Mouse (Mus musculus) layer of hippocampus, postnatal 25 days (tissue): ENCODE measurements around the gene Sept10. TPM values are rescaled to one million over a fixed set of nuclear protein-coding genes. Genes with fewer than 3 reads are reported as not detected.
A peak's percentile ranks its signal among the peaks of the same experiment; 100 is the strongest.

ENCODE experiments used
- DNase-seq, 2 experiments: peaks; one replicate each; pipeline ENCODE4 v3.0.0; 2022; ENCODE audit warnings: mixed read lengths in 2 of 2, low spot score in 1 of 2; ENCODE audit errors: extremely low spot score in 1 of 2
- total RNA-seq, 2 experiments: library from RNA; stranded (reverse); gene quantifications; 2 replicates each; pipeline ENCODE4 v1.2.3; 2021

Sept10 gene
- total RNA-seq, 2 experiments from 2014 or later: 7.8 to 8.2 TPM

DNA sequence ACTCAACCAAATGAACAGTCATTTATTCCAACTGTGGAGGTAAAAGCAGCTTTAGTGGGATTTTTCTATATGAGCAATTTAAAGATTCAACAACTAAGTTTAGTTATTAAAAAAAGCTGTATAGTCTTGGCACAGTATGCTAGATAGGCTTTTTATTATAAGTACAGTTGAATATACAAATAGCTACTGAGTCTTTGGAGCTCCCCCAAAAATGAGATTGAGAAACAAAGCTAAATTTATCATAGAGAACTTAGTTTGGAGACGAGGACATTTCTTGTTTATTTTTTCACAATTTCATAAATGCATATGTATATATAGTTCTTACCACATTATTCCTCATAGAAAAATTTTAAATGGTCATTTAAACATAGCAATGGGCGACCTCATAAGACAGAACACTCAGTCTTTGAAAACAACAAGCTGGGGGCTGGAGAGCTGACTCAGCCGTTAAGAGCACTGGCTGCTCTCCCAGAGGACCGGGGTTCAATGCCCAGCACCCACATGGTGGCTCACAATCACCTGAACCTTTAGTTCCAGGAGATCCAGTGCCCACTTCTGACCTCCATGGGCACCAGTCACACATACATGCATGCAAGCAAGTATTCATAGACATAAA is 7.7 kb upstream of the Sept10 start:
- DNase-seq: no peak

DNA sequence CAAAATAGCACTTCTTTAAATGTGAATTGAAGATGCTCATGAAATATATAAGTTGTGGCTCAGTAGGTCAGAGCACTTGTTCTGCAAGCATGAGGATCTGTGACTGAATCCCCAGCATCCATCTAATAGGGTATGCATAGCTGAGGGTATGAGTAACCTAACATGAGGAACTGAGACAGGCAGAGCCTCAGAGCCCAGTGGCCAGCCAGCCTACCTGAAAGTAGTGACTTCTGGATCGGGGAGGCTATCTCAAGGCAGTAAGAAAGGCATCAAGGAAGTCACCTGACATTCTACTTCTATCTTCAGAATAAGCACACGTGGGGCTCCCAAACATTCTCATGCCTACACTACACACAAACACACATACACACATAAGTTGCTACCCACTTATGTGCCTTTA is 3.5 kb upstream of the Sept10 start:
- no peak for DNase-seq

DNA sequence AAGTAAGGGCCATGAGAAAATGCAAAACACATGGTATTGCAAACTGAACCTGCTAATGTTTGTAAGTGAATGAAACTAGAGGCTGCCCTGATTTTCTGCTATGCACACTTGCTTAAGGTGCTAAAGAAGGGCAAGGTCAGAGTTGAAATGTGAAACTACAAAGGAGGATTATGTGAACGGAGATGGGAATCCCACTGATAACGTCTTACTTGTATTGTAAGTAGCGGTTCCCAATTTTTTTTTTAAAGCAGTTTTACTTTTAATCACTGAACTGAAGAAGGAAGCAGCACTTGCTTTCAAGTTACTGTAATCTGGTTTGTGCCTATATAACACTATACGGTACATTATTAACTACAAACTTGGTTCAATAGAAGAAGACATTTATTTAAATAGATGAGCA is 2.2 kb upstream of the Sept10 start:
- DNase-seq: no peak

DNA sequence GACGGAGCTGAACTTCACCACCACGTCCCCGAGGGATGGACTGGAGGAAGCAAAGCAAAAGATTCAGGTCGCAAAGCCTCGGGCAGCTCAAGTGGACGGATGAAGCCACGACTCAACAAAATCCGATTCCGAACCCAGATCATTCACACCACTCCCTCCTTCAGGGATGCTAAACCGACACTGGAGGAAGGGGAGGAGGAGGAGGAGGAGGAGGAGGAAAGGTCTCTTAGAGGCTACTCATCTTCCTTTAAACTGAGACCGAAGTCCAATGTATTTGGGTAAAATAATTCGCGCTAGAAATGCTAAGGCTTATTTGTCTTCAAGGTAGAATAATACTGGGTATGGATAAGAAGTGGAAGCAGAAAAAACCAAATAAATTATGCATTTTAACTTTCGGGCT is 1.7 kb upstream of the Sept10 start:
- no peak for DNase-seq

DNA sequence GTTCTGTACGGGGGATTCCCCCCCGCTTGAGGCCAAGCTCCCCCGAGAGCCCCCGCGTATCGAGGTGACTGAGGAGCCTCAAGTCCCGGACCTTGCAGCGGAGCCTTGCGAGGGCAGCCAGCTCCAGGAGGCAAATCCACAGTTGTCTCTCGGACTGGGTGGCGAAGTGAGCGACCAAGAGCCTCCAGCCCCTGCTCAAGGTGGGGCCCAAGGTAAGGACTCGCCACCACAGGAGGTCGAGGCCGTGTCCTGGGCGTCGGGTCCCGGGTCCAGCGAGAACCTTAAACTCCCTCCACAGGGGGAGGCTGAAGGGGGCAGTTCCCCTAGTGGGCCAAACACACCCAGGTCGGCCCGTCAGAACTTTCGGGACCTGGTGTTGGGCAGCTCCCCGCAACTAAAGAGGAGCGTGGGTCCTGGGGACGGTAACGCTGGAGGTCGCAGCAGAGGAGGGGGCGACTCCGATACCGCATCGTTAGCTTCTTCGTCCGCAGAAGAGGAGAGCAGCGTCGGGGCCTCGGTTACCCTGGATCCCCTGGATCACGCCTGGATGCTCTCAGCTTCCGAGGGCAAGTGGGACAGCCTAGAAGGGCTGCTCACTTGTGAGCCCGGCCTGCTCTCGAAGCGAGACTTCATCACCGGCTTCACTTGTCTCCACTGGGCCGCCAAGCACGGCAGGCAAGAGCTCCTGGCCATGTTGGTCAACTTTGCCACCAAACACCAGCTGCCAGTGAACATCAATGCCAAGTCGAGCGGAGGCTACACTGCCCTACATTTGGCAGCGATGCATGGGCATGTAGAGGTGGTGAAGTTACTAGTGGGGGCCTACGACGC is 839 bp upstream of the Sept10 start:
- DNase-seq: peak; percentile 13 to 16

DNA sequence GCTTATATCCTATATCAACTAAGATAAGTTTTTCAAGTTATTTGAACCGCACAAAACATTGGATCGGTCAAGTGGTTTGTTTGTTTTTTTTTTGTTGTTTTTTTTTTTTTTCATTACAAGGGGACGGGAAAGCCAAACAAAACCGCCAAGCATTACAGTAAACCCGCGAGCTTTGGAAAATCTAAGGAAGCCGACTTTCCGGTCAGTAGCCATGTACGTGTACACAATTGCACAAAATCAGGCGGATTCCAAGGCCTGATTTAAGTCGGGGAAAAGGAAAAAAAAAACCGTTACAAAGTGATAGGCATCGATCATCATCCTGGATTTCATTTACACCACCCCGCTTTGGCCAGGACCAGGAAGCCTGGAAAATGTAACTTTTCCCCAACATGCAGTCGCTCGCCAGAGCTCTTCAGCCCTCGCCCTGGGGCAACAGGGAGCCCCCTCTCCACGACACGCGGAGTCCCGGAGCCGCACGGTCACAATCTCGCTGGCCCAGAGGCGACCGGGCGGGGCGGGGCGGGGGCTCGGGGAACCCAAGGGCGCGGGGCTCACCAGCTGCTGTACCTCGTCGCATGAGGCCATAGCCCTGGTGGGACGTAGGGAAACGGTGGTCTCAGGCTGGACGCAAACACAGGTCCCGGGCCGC is 699 bp downstream of the Sept10 start:
- peak in 1 of 2 experiments; percentile 10 for DNase-seq

DNA sequence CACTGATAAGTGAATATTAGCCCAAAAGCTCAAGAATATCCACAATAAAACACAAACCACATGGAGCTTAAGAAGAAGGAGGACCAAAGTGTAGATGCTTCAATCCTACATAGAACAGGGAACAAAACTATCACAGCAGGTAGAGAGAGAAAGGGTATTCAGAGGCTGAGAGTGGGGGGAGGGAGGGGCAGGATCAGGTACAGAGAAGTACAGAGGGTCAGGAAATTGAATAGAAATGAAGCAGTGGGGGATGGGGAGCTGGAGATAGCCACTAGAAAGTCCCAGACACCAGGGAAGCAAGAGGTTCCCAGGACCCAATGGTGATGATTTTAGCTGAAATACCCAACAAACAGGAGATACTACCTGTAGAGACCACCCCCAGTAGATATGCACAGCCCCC is 21.6 kb downstream of the Sept10 start:
- no peak for DNase-seq

DNA sequence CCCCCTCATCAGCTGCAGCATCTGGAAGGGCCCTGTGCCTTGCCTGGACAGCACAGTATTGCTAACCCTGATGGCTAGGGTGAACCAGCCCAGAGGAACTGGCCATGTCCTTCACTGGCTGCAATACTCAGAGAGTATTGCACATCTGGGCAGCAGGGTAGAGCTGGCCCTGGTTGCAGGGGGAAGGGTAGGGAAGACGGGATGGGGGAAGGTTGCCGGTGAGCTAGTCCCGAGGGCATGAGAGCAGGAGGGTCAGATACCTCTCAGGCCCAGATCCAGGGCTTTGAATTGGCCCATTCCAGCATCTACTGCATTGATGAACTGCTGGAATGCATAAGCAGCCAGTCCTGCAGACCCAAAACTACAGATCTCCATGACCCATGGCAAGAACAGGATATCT is 24.9 kb downstream of the Sept10 start:
- no peak for DNase-seq

DNA sequence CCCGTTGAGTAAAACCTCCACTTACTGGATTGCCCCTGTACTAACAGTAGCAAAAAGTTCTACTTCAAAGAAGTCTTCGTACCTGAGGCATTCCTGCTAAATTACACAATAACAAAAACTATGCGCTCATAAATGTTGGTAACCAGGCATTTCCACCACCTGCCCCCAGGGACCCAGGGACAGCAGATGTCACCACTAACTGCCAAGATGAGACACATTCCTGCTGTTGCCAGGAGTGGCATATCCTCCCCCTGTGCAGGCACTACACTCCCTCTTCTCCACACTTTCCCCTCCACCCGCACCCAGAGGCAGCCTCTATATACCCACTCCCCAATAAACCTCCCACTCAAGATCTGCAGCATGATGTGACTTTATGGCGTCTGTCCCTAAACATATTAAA is 26.8 kb downstream of the Sept10 start:
- no peak for DNase-seq

DNA sequence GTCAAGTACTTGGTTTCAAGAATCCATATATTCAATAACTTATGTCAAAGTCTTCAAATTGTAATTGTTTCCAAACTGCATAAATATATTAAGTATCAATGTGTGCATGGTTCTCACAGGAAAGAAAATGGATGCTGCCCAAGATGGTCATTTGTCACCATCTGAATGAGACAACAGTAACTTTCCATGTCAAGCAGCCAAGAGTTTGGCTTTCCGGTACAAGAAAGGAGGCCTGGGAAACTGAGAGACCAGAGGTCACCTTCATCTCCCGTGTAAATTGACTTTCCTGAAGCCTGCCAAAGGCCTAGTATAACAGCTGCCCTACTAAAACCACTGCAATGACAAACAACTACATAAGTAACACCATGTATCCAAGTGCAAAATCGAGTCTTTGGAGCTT is 39.3 kb downstream of the Sept10 start:
- DNase-seq: no peak

DNA sequence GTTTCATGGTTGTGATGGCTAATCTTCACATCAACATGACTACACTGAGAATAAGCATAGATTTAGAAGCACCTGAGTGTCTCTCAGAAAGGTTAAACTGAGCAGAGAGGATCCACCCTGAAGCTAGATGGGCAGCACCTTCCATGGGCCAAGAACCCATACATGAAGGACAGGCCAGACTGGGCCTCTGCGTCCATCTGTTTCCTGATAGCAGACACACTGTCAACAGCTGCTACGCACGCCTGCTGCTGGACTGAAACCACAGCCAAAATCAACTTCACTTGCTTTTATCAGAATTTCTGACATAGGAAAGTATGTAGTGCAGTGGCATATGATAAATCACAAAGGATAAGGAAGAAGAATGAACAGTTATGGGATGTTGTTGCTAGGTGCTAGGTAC is 42.0 kb downstream of the Sept10 start:
- DNase-seq: no peak

DNA sequence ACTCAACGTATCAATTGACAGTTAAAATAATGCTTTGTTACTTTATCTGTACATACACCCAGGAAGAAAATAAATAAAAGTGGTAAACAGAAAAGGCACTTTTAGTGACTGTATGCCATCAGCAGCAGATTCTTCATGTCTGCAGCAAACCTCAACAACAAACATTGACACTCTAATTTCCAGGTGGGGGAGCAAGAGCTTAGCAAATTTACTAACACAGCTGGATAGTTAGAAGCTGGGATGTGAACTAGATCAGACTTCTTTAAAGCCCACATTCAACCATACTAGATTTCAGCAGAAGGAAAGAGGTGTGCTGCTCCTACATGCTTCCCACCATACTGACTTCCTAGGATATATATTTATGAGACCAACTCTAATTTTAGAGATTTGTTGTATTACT is 49.1 kb downstream of the Sept10 start:
- no peak for DNase-seq

DNA sequence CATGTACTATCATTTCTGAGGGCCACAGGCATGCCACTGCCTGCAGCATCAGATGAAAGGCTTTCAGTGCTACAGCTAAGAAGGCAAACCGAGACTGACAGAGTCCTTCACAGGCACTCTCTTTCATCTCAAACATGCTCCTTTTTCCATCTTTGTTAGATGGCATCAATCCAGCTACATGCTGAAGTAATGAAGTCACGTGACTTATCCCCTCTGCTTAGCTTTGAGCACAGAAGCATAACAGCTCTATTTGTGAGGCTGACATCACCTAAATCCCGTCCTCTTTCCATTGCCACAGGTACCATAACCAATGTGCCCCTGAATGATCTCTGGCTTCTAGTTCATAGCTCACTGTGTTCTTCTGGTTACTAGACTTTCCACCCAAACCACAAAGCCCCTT is 50.6 kb downstream of the Sept10 start:
- DNase-seq: no peak

DNA sequence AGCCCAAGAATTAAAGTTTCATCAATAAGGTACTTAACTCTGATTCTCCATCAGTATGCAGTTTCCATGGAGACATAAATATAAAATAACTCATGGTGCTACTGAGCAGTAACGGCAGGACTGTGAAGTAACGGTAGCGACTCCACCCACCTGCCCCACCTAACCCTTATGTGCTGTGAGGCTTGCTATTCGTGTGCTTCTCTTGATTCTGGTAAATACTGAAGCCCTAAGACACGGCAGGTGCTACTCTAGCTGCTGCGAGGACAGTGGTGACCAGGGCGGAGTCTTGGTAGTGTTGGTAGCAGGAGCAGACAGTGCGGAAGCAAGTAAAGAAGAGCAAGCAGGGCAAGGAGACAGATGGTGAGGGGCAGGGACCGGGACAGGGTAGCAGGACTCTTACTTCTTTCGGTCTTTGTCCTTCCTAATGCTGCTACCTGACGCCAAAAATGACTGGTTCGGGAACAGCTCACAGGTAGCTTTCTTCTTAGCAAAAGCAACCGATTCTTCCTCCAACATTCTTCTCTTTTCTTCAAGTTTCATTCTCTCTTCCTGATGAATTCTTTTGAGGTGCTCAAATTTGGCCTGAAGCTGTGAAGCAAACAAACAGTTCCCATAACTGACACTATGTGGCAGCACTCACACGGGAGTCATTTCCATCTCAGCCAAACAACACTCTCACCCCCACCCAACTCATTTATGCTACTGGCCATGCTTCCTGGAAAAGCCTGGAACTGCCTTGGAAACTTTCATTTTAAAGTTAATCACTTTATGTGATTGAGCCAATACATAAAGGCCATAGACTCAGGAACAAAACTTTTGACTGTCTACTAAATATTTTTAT is 55.3 kb downstream of the Sept10 start:
- DNase-seq: peak in 1 of 2 experiments; percentile 59

DNA sequence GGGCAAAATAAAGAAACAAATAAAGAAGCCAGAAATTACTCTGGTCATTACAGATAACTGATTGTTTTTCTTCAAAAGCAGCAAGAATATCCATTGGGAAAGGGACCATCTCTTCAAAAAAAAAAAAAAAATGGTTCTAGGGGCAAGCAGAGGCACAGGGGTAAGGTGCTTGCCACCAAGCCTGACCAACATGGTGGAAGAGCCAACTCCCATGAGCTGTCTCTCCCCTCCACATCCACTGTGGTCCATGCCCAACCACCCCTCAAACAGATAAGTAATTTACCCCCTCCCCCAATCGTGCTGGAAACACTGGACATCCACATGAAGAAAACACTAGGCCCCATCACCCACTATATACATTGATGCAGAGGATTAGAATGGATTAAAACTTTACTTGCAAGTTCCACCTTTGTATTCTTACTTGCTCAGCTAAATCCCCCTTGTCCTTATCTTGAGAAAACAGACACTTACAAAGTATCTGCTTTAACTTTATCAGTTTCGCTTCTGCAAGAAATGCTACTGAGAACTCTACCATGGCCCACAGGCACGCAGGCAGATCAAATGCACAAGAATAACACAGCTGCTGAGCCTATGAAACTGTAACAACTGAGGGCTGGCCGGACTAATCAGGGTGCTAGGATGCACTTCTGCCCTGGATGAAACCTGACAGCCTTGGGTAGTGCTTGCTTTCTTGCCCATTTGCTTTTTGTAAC is 59.3 kb downstream of the Sept10 start:
- DNase-seq: no peak

DNA sequence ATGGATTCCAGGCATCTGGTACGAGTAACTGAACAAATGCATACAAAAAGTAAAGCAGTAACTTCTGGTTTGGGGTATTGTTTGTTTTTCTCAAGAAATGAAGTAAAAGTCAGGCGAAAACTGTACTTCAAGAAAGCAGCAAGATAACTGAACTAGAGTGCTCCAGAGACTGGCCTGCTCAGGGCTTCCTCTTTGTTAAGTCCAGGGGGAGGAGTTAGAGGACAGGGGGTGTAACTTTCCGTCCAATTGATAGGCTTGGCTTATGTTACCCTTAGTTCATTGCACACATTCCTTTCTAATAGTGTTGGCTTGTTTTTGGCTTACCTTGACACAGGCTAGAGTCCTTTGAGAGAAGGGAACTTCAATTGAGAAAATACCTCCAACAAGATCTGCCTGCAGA is 63.0 kb downstream of the Sept10 start:
- DNase-seq: no peak

DNA sequence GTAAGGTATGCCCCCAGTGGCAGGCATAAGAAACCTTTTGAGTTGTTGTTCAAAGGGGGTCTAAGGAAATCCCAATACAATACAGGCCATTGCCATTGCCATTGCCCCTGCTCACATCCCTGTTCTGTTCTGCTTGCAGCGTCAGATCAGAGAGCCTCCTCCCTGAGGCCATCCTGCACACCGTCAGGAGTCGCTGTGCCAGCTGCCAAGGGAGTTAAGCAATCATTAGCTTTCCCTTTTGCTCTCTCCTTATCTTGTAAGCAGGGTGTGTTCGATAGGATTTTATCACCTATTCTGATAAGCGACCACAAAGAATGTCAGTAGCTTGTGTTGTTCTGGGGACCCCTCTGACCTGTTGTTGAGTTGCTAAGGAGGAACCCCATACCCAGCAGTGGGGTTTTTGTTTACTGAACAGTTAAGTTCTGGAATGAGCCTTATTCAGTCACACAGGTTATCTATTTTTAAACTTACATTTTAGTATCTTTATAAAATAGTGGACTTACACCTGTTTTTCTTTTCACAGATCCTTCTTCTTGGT is 69.0 kb downstream of the Sept10 start:
- no peak for DNase-seq

DNA sequence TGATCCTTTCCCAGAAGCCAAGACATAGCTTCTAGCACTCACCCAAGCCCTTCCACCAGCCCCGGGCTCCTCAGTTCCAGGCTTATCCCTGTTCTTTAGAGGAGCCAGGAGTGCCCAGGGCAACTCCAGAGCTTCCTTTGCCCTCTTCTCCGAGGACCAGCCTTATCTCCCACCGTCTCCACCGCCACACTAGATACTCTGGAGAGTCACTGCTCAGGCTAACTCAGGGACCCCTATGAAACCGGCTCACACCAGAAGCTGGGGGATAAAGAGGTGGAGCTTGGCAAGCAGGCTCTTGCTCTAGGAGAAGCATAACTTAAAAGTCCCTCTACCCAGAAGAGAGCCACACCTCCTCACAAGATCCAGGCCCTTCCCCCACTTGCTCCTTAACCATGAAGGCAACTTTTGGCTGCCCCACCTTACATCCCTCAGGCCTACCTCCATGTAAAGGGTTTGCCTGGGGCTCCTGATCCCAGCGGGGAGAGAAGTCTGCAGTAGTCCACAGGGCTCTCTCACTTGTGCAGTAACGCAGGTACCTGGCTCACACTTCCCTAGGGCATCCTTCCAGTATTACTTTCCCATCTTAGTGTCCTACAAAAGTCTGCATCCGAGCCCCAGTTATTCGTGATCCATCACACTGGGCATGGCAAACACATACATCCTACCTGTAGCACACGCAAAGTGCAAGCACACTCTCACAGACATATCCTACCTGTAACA is 70.5 kb downstream of the Sept10 start:
- no peak for DNase-seq

DNA sequence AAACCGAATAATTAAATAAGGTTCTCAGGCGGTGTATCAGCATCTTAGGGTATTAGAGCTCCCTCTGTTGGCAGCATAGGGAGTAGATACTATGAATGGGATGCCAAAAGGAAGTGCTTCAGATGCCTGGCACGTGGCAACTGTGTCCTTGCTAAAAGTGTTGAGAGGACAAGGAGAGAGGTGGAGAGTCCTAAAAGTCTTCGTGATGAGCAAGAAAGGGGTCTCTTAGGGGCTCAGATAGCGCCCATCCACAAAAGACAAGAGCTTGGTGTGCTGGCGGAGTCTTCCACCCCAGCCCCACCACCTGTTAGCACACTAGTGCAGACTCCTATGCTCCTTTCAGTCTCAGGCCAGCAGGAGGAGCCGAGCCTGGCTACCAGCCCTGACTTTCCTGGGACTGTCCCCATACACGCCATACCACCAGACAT is 71.7 kb downstream of the Sept10 start:
- DNase-seq: peak; percentile 21 to 29
